Mouse (Mus musculus) megakaryocyte, embryonic 14.5 days (primary cell): ENCODE results near the gene Tcea3.

Source experiments
- FLI1 ChIP-seq: IDR thresholded peaks from 2 replicates; pipeline ENCODE4 v1.6.1; 2012; ENCODE audit warnings: low read length, inconsistent platforms, mixed read lengths
- GATA1 ChIP-seq: IDR thresholded peaks from 3 replicates; pipeline ENCODE4 v1.6.1; 2012; ENCODE audit warnings: mixed read lengths, low read length, inconsistent platforms, borderline replicate concordance

GRCm38 (mm10) chr4:136268912-136269311 is 21.4 kb downstream of the Tcea3 start:
- no peak for TF ChIP-seq GATA1
- no peak for TF ChIP-seq FLI1
